Mouse (Mus musculus): Measurements from ENCODE around the gene Tmem233. TPM values are rescaled to one million over a fixed set of nuclear protein-coding genes. Genes with fewer than 3 reads are reported as not detected.
A peak's percentile ranks its signal among the peaks of the same experiment; 100 is the strongest.

The Tmem233 gene
- total RNA-seq (2014; rRNA removed) = not detected in 2 replicates
- polyA plus RNA-seq (2015; fragmentation: Nextera tagmentation; extraction: Ambion mirVana) = not detected in 2 replicates

DNA sequence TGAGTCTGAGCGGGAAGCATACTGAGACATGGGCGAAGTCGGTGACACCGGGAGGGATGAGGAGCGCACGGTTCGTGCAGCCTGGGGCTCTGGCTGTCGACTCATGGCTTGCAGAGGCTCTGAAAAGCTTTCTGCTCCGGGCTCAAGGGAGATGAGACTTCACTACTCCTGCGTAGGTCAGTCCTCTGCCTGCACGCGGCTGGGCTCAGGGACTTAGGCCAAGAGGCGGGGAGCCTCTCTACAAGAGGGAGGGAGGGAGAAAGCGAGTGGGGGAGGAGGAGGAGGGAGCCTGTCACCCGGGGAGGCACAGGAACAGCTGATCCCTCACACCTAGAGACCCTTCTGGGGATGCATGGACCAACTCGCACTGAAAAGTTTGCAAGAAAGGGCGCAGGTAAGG lies at the start of gene Tmem233:
Gene Tmem233 (minus strand): TSS at position 164 of the 400 bp plus-strand sequence.
- Histone ChIP-seq H3K4me1 (ENCODE audit: insufficient read depth, low read length) (no peaks in the 10 kb centered on the region), H3K27me3 (ENCODE audit: insufficient read depth, low read length) (no peaks in the 10 kb centered on the region), H3K9me3 (ENCODE audit: low read length) (no peaks in the 10 kb centered on the region), H3K9ac (replicated peaks; ENCODE audit: low read length) (no peak within 1 kb of the TSS), H3K4me3 (ENCODE audit: low read length) (no peak within 1 kb of the TSS), H3K4me2 (ENCODE audit: low read depth, low read length) (peak within 1 kb of the TSS; percentile 27; the same call in 1 of the 2 replicates), H3K27ac (no peak within 1 kb of the TSS), H3K36me3 (ENCODE audit: insufficient read depth, low read length) (no peaks in the 10 kb centered on the region)
- no peak for DNase-seq (ENCODE audit: low spot score)
- no peak for TF ChIP-seq CTCF (IDR thresholded peaks at IDR 0.05; ENCODE audit: low read depth)
- WGBS = 16% methylated on average over 17 of the region's 17 CpGs
- ATAC-seq = no peak

DNA sequence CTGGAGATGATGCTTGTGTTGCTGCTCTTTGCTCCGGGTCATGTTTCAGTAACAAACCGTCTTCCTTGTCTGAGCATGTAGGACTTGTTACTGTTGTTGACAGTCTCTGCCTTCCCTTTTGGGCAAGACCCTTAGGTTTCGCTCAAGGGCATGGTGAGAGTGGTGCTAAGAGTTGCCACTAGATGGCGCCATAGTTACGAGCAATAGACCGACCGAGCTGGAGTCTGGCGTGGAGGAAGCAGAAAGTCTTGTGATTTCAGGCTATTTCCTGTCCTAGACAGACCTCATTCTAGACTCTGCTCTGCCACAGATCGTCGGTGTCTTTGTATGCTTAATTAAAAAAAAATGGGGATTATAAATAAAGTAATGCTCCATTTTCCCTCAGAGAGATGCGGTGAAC lies 40.3 kb upstream of the Tmem233 start:
- TF ChIP-seq CTCF (IDR thresholded peaks at IDR 0.05; ENCODE audit: low read depth) = peak; percentile 98
- 11% methylated on average over 11 of the region's 11 CpGs for WGBS
- Histone ChIP-seq H3K4me2 (ENCODE audit: low read depth, low read length) (no peak overlapping the region), H3K27ac (no peak overlapping the region), H3K36me3 (ENCODE audit: insufficient read depth, low read length) (no peaks in the 10 kb centered on the region), H3K27me3 (ENCODE audit: insufficient read depth, low read length) (no peaks in the 10 kb centered on the region; the same call in 1 of the 2 replicates), H3K9ac (replicated peaks; ENCODE audit: low read length) (no peak overlapping the region), H3K4me3 (ENCODE audit: low read length) (no peak overlapping the region), H3K4me1 (ENCODE audit: insufficient read depth, low read length) (no peaks in the 10 kb centered on the region), H3K9me3 (ENCODE audit: low read length) (no peaks in the 10 kb centered on the region)
- DNase-seq (ENCODE audit: low spot score) = peak; percentile 94
- peak; percentile 80 for ATAC-seq

DNA sequence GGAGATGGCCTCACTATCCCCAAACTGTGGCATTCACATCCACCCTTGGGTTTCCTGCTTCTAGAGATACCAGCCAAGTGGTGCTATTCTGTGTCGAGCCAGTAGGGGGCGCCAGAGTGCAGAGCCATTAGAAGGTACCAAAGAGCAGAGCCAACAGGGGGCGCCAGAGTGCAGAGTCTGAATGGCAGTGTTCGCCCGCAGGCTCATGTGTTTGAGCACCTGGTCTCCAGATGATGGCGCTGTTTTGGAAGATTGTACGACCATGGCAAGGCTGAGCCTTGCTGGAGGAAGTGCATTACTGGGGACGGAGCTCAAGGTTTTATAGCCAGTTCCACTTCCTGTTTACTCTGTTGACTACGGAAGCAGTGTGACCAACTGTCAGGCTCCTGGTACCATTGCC lies 33.5 kb upstream of the Tmem233 start:
- H3K27me3 ChIP-seq (ENCODE audit: insufficient read depth, low read length) = no peaks in the 10 kb centered on the region; the same call in 1 of the 2 replicates
- no peak overlapping the region for H3K9ac ChIP-seq (replicated peaks; ENCODE audit: low read length)
- WGBS = 46% methylated on average over 9 of the region's 9 CpGs
- H3K4me2 ChIP-seq (ENCODE audit: low read depth, low read length) = no peak overlapping the region
- DNase-seq (ENCODE audit: low spot score) (peak; percentile 77), ATAC-seq (no peak)
- H3K4me1 ChIP-seq (ENCODE audit: insufficient read depth, low read length) = no peaks in the 10 kb centered on the region
- no peak overlapping the region for H3K4me3 ChIP-seq (ENCODE audit: low read length)
- TF ChIP-seq CTCF (IDR thresholded peaks at IDR 0.05; ENCODE audit: low read depth) = peak; percentile 93
- H3K27ac ChIP-seq = no peak overlapping the region
- no peaks in the 10 kb centered on the region for H3K9me3 ChIP-seq (ENCODE audit: low read length)
- no peaks in the 10 kb centered on the region for H3K36me3 ChIP-seq (ENCODE audit: insufficient read depth, low read length)

DNA sequence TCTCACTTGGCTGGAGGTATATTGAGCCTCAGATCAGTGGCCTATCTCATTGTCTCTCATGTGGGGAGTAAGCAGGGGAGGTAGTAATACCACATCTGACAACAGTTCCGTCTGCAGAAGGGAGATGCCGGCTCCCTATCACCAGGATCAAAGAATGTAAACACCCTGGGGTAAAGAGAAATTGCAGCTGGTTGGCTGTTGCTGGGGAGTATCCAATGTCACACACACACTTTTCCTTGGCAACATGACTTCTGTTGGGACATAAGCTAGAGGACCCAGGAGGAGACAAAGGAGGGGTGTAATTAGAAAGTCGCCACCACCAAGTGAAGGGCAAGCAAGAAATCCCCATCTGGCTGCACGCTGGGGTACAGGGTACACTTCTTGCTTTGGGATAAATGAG lies 33.1 kb upstream of the Tmem233 start:
- H3K27me3 ChIP-seq (ENCODE audit: insufficient read depth, low read length) = no peaks in the 10 kb centered on the region
- H3K27ac ChIP-seq = no peak overlapping the region
- H3K9me3 ChIP-seq (ENCODE audit: low read length) = no peaks in the 10 kb centered on the region
- H3K9ac ChIP-seq (replicated peaks; ENCODE audit: low read length) = no peak overlapping the region
- H3K4me1 ChIP-seq (ENCODE audit: insufficient read depth, low read length) = no peaks in the 10 kb centered on the region
- H3K36me3 ChIP-seq (ENCODE audit: insufficient read depth, low read length) = no peaks in the 10 kb centered on the region
- WGBS = 44% methylated on average over 4 of the region's 4 CpGs
- H3K4me2 ChIP-seq (ENCODE audit: low read depth, low read length) = no peak overlapping the region
- ATAC-seq (no peak), DNase-seq (ENCODE audit: low spot score) (no peak)
- TF ChIP-seq CTCF (IDR thresholded peaks at IDR 0.05; ENCODE audit: low read depth) = no peak
- no peak overlapping the region for H3K4me3 ChIP-seq (ENCODE audit: low read length)

DNA sequence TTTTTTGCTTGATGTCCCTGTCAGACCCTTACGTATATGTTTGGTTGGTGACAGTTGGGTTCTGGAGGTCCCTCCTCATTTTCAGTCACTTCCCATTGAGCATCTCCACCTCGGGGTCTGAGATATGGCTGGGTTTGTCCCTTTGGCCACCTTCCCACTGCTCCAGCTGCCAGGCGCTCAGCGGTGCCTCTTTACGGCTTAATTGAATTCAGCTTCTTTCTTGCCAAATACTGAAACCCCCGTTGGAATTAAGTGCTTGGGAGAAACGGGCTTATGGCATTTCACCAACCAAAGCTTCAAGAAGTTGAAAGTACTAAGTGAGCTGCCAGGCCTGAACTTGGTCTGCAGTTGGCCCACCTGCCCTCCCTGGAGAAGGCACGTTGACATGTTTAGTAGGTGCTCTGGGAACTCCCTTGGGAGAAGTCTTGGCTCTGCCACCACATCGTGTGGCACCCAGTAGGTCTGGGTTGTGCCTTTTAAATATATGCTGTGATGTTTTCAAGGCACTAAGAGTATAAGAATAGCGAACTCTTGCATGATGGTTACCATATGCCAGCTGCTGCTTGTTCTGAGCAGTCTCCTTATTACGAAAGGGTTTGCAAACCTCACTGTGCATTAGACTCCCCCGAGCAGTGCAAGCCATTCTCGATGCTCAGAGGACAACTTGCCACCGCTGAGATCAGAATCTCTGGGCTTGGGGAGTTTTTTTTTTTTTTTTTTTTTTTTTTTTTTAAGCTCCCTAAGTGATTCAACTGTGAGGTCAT lies 32.2 kb upstream of the Tmem233 start:
- peak; percentile 83 for DNase-seq (ENCODE audit: low spot score)
- Histone ChIP-seq H3K9me3 (ENCODE audit: low read length) (no peaks in the 10 kb centered on the region), H3K4me2 (ENCODE audit: low read depth, low read length) (no peak overlapping the region), H3K9ac (replicated peaks; ENCODE audit: low read length) (no peak overlapping the region), H3K4me1 (ENCODE audit: insufficient read depth, low read length) (no peaks in the 10 kb centered on the region), H3K4me3 (ENCODE audit: low read length) (no peak overlapping the region), H3K27me3 (ENCODE audit: insufficient read depth, low read length) (no peaks in the 10 kb centered on the region), H3K36me3 (ENCODE audit: insufficient read depth, low read length) (no peaks in the 10 kb centered on the region), H3K27ac (no peak overlapping the region)
- 0 out of 2 replicates have a peak, but pooled peaks have one; percentile 35 for ATAC-seq
- TF ChIP-seq CTCF (IDR thresholded peaks at IDR 0.05; ENCODE audit: low read depth) = no peak
- 34% methylated on average over 14 of the region's 14 CpGs for WGBS

DNA sequence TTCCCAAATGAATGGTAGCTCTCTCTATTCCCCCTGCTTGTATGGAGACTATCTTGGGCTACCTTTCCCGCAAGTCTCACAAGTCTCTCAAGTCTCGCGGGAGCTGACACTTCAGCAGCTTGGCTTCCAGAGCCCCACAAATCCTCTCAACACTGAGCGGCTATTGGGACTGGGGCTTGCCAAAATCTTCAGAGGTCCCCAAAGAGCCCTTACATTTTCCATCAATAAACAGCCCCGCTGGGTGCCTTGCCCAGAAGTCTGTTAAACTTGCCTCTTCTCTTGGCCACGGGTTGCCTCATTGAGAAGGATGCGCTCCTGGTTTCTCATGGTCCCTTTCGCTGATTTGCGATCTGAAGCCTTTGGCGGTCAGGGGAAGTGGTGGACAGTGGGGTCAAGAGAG lies 25.6 kb upstream of the Tmem233 start:
- DNase-seq (ENCODE audit: low spot score) = no peak
- Histone ChIP-seq H3K9ac (replicated peaks; ENCODE audit: low read length) (no peak overlapping the region), H3K4me2 (ENCODE audit: low read depth, low read length) (no peak overlapping the region), H3K4me3 (ENCODE audit: low read length) (no peak overlapping the region), H3K9me3 (ENCODE audit: low read length) (no peaks in the 10 kb centered on the region), H3K27ac (no peak overlapping the region), H3K27me3 (ENCODE audit: insufficient read depth, low read length) (no peaks in the 10 kb centered on the region), H3K4me1 (ENCODE audit: insufficient read depth, low read length) (no peaks in the 10 kb centered on the region), H3K36me3 (ENCODE audit: insufficient read depth, low read length) (no peaks in the 10 kb centered on the region)
- ATAC-seq = no peak
- 94% methylated on average over 10 of the region's 10 CpGs for WGBS
- TF ChIP-seq CTCF (IDR thresholded peaks at IDR 0.05; ENCODE audit: low read depth) = no peak

DNA sequence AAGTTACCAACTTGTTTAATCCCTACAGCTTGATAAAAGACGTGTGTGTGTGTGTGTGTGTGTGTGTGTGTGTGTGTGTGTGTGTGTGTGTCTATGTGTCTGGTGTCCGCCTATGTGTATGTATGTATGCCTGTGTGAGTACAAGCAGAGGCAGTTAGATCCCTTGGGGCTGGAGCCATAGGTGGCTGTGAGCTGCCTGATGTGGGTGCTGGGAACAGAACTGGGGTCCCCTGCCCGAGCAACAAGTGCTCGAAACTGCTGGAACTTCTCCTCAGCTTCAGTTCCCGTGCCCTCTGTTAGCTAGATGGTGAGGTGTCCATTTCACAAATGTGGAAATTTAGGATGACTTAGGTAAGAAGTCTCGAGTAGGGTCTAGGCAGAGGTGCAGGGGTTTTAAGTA lies 1.2 kb upstream of the Tmem233 start:
- no peak overlapping the region for H3K4me2 ChIP-seq (ENCODE audit: low read depth, low read length)
- H3K27ac ChIP-seq = no peak overlapping the region
- H3K9me3 ChIP-seq (ENCODE audit: low read length) = no peaks in the 10 kb centered on the region
- no peak overlapping the region for H3K9ac ChIP-seq (replicated peaks; ENCODE audit: low read length)
- no peaks in the 10 kb centered on the region for H3K27me3 ChIP-seq (ENCODE audit: insufficient read depth, low read length)
- DNase-seq (ENCODE audit: low spot score) (no peak), ATAC-seq (no peak)
- WGBS = 89% methylated on average over 6 of the region's 6 CpGs
- H3K36me3 ChIP-seq (ENCODE audit: insufficient read depth, low read length) = no peaks in the 10 kb centered on the region
- H3K4me1 ChIP-seq (ENCODE audit: insufficient read depth, low read length) = no peaks in the 10 kb centered on the region
- TF ChIP-seq CTCF (IDR thresholded peaks at IDR 0.05; ENCODE audit: low read depth) = no peak
- H3K4me3 ChIP-seq (ENCODE audit: low read length) = no peak overlapping the region

Data from hindbrain, postnatal 0 days (tissue).